Mouse (Mus musculus): ENCODE measurements around the gene Bex6. TPM values are rescaled to one million over a fixed set of nuclear protein-coding genes. Genes with fewer than 3 reads are reported as not detected.

Gene Bex6
- not detected for total RNA-seq (2022)

- no peak for DNase-seq (ENCODE audit: low spot score in 2 of 2)
These were observed at the start of gene Bex6 for GRCm38 (mm10) chr16:32179333-32179901. Bex6 (plus strand) TSS chr16:32179823.

GRCm38 (mm10) chr16:32130190-32130826, 49.3 kb upstream of the Bex6 start:
- DNase-seq (ENCODE audit: low spot score in 2 of 2) = no peak

GRCm38 (mm10) chr16:32133148-32133547, 46.5 kb upstream of the Bex6 start:
- DNase-seq (ENCODE audit: low spot score in 2 of 2) = no peak

- DNase-seq (ENCODE audit: low spot score in 2 of 2) = no peak
These were observed 43.7 kb upstream of the Bex6 start for GRCm38 (mm10) chr16:32135842-32136357.

GRCm38 (mm10) chr16:32138954-32139353, 40.7 kb upstream of the Bex6 start:
- no peak for DNase-seq (ENCODE audit: low spot score in 2 of 2)

GRCm38 (mm10) chr16:32143766-32144165, 35.9 kb upstream of the Bex6 start:
- no peak for DNase-seq (ENCODE audit: low spot score in 2 of 2)

- no peak for DNase-seq (ENCODE audit: low spot score in 2 of 2)
These were observed 35.0 kb upstream of the Bex6 start for GRCm38 (mm10) chr16:32144592-32144991.

- no peak for DNase-seq (ENCODE audit: low spot score in 2 of 2)
These were observed 31.9 kb upstream of the Bex6 start for GRCm38 (mm10) chr16:32147589-32148207.

- no peak for DNase-seq (ENCODE audit: low spot score in 2 of 2)
These were observed 25.6 kb upstream of the Bex6 start for GRCm38 (mm10) chr16:32153976-32154375.

- DNase-seq (ENCODE audit: low spot score in 2 of 2) = no peak
These were observed 25.2 kb upstream of the Bex6 start for GRCm38 (mm10) chr16:32154437-32154836.

- DNase-seq (ENCODE audit: low spot score in 2 of 2) = no peak
These were observed 22.9 kb upstream of the Bex6 start for GRCm38 (mm10) chr16:32156719-32157118.

GRCm38 (mm10) chr16:32157369-32157768, 22.3 kb upstream of the Bex6 start:
- no peak for DNase-seq (ENCODE audit: low spot score in 2 of 2)

GRCm38 (mm10) chr16:32158966-32159365, 20.7 kb upstream of the Bex6 start:
- no peak for DNase-seq (ENCODE audit: low spot score in 2 of 2)

- no peak for DNase-seq (ENCODE audit: low spot score in 2 of 2)
These were observed 18.8 kb upstream of the Bex6 start for GRCm38 (mm10) chr16:32160742-32161323.

- no peak for DNase-seq (ENCODE audit: low spot score in 2 of 2)
These were observed 16.2 kb upstream of the Bex6 start for GRCm38 (mm10) chr16:32163392-32163791.

GRCm38 (mm10) chr16:32163891-32164290, 15.7 kb upstream of the Bex6 start:
- DNase-seq (ENCODE audit: low spot score in 2 of 2) = no peak

GRCm38 (mm10) chr16:32164396-32165027, 15.1 kb upstream of the Bex6 start:
- DNase-seq (ENCODE audit: low spot score in 2 of 2) = no peak

GRCm38 (mm10) chr16:32165281-32165821, 14.3 kb upstream of the Bex6 start, which contains the start of gene Nrros:
Nrros (minus strand) TSS chr16:32165594.
- DNase-seq (ENCODE audit: low spot score in 2 of 2) = no peak

- DNase-seq (ENCODE audit: low spot score in 2 of 2) = no peak
These were observed 11.6 kb upstream of the Bex6 start for GRCm38 (mm10) chr16:32167819-32168545.

- DNase-seq (ENCODE audit: low spot score in 2 of 2) = no peak
These were observed 8.4 kb upstream of the Bex6 start for GRCm38 (mm10) chr16:32171031-32171731.

All from gastrocnemius, adult 8-10 months (tissue).